Mouse (Mus musculus) heart, postnatal 25 days (tissue): Measurements from ENCODE around the gene Fas. TPM values are rescaled to one million over a fixed set of nuclear protein-coding genes. Genes with fewer than 3 reads are reported as not detected.

Experiments used
- DNase-seq: peaks from one replicate; pipeline ENCODE4 v3.0.0; 2022; ENCODE audit warnings: low spot score
- intact Hi-C: fragments of 180-260 bp; cut with DNase I; formaldehyde crosslinking; loops from one replicate; pipeline ENCODE4 v1.15.1; 2025
- total RNA-seq, 2 experiments: library from RNA; stranded (reverse); gene quantifications; 2 replicates each; pipeline ENCODE4 v1.2.3; 2021

The Fas gene
- total RNA-seq, 2 experiments from 2014 or later: 9.5 to 11.1 TPM

- DNase-seq: peak; percentile 30
- intact Hi-C loops: loop anchor here (1.0 to 2.0 kb wide), 4 partner anchors 93 to 303 kb away; partner anchors contain the start of gene Ifit2
These were observed 43.8 kb downstream of the Fas start for GRCm38 (mm10) chr19:34334300-34334699.

GRCm38 (mm10) chr19:34344702-34345101 lies 54.2 kb downstream of the Fas start:
- intact Hi-C loops: loop anchor here (10.0 kb wide), 1 partner anchor 50 kb away; no protein-coding TSS in a partner anchor
- no peak for DNase-seq

DNA sequence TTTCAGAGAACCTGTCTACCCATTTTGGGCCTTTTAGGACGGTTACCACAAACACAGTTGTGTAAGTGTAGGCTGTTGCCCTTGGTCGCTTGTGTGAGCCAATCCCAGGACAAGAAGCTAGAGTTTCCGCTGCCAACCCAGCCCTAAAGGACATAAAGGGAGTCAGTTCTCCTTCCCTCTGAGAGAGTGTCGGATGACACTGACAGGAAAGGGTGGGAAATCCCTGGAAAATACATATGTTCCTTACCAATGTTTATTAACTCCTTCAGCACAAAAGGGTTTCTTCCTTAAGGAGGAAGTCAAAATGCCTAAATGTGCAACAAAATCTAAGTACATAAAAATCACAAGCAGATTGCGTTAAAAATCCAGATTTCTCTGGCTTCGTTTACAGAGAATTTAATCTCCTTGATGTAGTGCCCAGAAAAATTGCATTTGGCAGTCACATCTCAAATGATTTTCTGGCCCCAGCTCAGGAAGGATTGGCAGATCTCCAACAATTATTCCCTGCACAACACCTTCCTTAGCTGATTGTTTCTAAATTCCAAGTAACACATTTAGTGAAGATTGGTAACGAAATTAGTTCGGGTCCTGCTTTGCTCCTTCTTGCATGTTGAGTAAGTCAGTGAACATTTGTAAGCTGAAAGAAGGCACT lies 55.3 kb downstream of the Fas start:
- intact Hi-C loops: loop anchor here (10.0 kb wide), 1 partner anchor 49 kb away; no protein-coding TSS in a partner anchor
- DNase-seq: no peak

DNA sequence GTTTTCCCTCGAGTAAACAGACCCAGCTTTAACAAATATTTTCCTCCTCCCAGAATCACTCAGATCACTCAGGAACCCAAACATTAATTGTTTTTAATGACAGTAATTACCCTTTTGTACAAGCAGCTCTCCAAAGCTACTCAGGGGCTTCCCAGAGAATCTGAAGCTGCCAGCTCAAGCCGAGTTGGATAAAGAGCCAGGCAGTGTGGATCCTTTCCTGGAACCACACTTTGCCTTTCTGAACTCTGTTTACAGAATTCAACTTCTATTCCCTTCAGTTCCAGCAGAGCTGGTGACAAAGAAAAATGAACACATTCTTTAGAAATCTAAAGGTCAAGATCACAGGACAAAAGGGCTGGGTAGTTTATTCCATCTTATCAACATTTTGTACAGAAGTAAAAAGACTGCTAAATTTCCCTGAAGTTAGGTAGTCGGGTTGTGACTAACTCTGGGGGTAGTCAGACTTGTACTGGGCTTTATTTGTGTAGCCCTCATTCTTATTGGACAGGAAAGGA lies 62.9 kb downstream of the Fas start:
- DNase-seq: no peak
- intact Hi-C loops: no loop called here

- DNase-seq: no peak
- intact Hi-C loops: no loop called here
These were observed 72.2 kb downstream of the Fas start for GRCm38 (mm10) chr19:34362639-34363038.

DNA sequence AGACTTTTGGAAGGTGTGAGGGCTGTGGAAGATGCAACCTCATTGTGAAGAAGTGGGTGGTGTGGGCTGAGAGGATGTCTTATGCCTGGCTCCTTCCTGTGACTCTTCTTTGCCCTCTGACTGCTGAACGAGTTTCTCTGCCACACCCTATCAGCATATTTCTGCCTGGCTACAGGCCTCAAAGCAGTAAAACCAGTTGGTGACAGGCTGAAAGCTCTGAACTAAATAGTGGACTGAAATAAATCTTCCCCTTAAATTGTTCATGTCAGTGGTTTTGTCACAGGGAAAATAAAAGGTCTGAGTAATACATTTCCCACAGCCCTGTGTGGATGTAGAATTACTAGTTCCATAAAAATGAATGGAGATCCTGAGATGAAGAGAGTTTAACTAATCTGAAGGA lies 79.1 kb downstream of the Fas start:
- no peak for DNase-seq
- intact Hi-C loops: no loop called here

DNA sequence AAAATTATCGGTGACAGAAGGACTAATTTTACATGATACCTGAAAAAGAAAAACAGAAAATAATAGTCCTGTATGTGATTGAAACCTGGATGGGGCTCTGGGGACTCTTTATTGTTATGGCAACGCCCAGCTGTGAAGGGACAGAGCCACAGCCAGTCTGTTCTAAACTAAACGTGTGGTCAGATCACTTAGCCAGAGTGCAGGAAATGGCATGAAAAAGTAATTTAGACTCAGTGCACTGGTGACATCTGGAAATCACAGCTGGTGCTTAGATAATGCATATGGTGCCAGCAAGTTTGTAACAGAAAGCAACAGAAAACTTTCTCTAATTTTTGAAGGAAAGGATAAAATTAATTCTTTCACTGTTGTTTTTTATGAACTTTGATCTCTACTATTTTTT lies 79.9 kb downstream of the Fas start:
- intact Hi-C loops: no loop called here
- no peak for DNase-seq

Other genes with a start within 250 kb of the Fas start
- gene Lipn, start 223.3 kb upstream of the Fas start, total RNA-seq: not detected
- not detected for gene Lipm, start 189.7 kb upstream of the Fas start, total RNA-seq
- gene Ankrd22, start 124.6 kb upstream of the Fas start, total RNA-seq: not detected
- 1 to 10 TPM; 3.3 to 3.6 TPM for gene Stambpl1, start 98.4 kb upstream of the Fas start, total RNA-seq
- 100 to 1,000 TPM; 250 to 346 TPM for gene Acta2, start 35.1 kb upstream of the Fas start, total RNA-seq
- under 1 TPM; 0.18 to 0.31 TPM for gene Ch25h, start 184.5 kb downstream of the Fas start, total RNA-seq
- gene Lipa, start 236.8 kb downstream of the Fas start, total RNA-seq: 10 to 100 TPM; 21.0 to 25.6 TPM